In the genomic region with DNA sequence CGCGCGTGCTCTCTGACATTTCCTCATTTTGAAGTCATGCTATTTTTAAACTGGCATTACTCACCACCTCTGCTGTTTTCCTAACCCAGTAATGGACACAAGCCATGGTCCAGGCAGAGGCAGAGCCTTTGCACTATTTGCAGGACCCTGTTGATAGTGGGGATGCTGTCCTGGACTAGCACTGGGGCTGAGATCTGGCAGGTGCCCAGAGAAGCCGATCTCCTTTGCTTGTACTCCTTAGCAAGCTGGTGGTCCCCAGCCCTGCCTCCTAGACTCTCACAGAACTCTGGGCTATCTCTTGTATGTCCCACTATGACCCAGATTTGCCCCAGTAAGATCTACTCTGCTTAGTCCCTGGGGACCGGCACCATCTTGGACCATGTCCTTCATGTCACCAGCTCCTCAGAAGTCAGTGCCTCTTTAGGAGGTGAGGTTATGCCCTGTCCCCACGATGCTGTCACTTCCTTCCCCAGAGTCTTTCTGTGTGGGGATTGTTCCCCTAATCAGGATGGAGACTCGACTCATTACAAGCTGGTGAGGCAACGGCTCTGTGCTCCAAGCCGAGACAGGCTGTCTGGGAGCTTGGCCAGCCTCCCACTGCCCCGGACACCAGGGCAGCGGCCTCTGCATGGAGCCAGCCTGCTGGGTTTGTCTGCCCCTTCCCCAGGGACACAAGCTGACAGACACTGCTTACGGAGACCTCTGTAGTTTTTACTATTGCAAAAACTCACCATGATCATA, we compare ENCODE assay signal across 9 mouse cellular contexts.
DNase-seq lines count a peak whose midpoint lies in the region; ATAC-seq and TF ChIP-seq lines count a peak whose summit lies in the region.
"Had no signal": no experiment of that assay in that cellular context is flagged by ENCODE, and none has a peak within 500 bp of the region (broad histone marks: within the 10 kb centered on the region; RNA-seq: fewer than 3 reads in every experiment).

No protein-coding gene starts in this region.

- TF ChIP-seq CTCF in bone marrow macrophage, adult 2 months (IDR thresholded peaks at IDR 0.05; ENCODE audit: low read depth, low read length), result no peak

- H3K4me3 ChIP-seq in bone marrow macrophage, adult 2 months (ENCODE audit: insufficient read depth, low read length), result peak overlapping the region; percentile 28
- H3K4me3 ChIP-seq in limb, embryonic 15.5 days, result no peak overlapping the region

- TF ChIP-seq POLR2A in bone marrow macrophage, adult 2 months (IDR thresholded peaks at IDR 0.05; ENCODE audit: borderline replicate concordance, low read depth, low read length), result no peak

- peak; percentile 22; the same call in 1 of the 2 replicates for ATAC-seq in erythroid progenitor cell, adult 5-6 weeks (replicated peaks; ENCODE audit: low FRiP score, poor library complexity, severe bottlenecking)
- peak; percentile 30; the same call in 1 of the 2 replicates for ATAC-seq in limb, embryonic 15.5 days (ENCODE audit: insufficient number of reproducible peaks, low FRiP score, low TSS enrichment, low read depth)

- no peaks in the 10 kb centered on the region for H3K36me3 ChIP-seq in limb, embryonic 15.5 days

- no peak overlapping the region for H3K4me2 ChIP-seq in limb, embryonic 15.5 days

- H3K9me3 ChIP-seq in limb, embryonic 15.5 days, result no peaks in the 10 kb centered on the region

- peaks cover 15% of the 10 kb centered on the region for H3K4me1 ChIP-seq in bone marrow macrophage, adult 2 months (ENCODE audit: control insufficient read depth, insufficient read depth, low read length)
- peaks cover 6% of the 10 kb centered on the region; the same call in 1 of the 2 replicates for H3K4me1 ChIP-seq in limb, embryonic 15.5 days

- DNase-seq in kidney, postnatal 10 days, result peak; percentile 38
- no peak for DNase-seq in kidney, adult 8-10 months
- no peak for DNase-seq in ovary, adult 18-20 months (ENCODE audit: low spot score)
- no peak for DNase-seq in thymus, postnatal 36 days
- DNase-seq in right cerebral cortex, postnatal 4 days, result no peak
- DNase-seq: liver had no signal

- 64% methylated on average over 12 of the region's 12 CpGs for WGBS in limb, embryonic 15.5 days

- peak overlapping the region; percentile 94 for H3K27ac ChIP-seq in bone marrow macrophage, adult 2 months (ENCODE audit: insufficient read depth, low read depth, low read length)
- no peak overlapping the region for H3K27ac ChIP-seq in limb, embryonic 15.5 days

- no peak overlapping the region for H3K9ac ChIP-seq in limb, embryonic 15.5 days

- no peaks in the 10 kb centered on the region for H3K27me3 ChIP-seq in limb, embryonic 15.5 days
